Mouse (Mus musculus): Measurements from ENCODE around the gene C2cd4a. TPM values are rescaled to one million over a fixed set of nuclear protein-coding genes. Genes with fewer than 3 reads are reported as not detected.

Gene C2cd4a
- polyA plus RNA-seq, 1 experiment: 0.34 TPM

- DNase-seq (ENCODE audit: extremely low spot score in 1 of 2, low spot score in 1 of 2): no peak
Observed at GRCm38 (mm10) chr9:67794216-67794615, 37.9 kb downstream of the C2cd4a start.

GRCm38 (mm10) chr9:67793501-67793900 is 38.6 kb downstream of the C2cd4a start:
- DNase-seq (ENCODE audit: extremely low spot score in 1 of 2, low spot score in 1 of 2): no peak

GRCm38 (mm10) chr9:67792405-67792804 is 39.7 kb downstream of the C2cd4a start:
- no peak for DNase-seq (ENCODE audit: extremely low spot score in 1 of 2, low spot score in 1 of 2)

- no peak for DNase-seq (ENCODE audit: extremely low spot score in 1 of 2, low spot score in 1 of 2)
Observed at GRCm38 (mm10) chr9:67787671-67788070, 44.5 kb downstream of the C2cd4a start.

GRCm38 (mm10) chr9:67786311-67786710 is 45.8 kb downstream of the C2cd4a start:
- DNase-seq (ENCODE audit: extremely low spot score in 1 of 2, low spot score in 1 of 2): no peak

GRCm38 (mm10) chr9:67783925-67784324 is 48.2 kb downstream of the C2cd4a start:
- no peak for DNase-seq (ENCODE audit: extremely low spot score in 1 of 2, low spot score in 1 of 2)

- peak in 1 of 2 experiments; percentile 42 for DNase-seq (ENCODE audit: extremely low spot score in 1 of 2, low spot score in 1 of 2)
Observed at GRCm38 (mm10) chr9:67783464-67783863, 48.7 kb downstream of the C2cd4a start.

GRCm38 (mm10) chr9:67782786-67783185 is 49.3 kb downstream of the C2cd4a start:
- DNase-seq (ENCODE audit: extremely low spot score in 1 of 2, low spot score in 1 of 2): no peak

Other genes with a start within 250 kb of the C2cd4a start
- 3.1 and 3.9 TPM in 2 replicates for gene C2cd4b, start 72.9 kb downstream of the C2cd4a start, polyA plus RNA-seq (2012; rRNA removed)
- 35.1 and 41.8 TPM in 2 replicates for gene Vps13c, start 8.1 kb upstream of the C2cd4a start, polyA plus RNA-seq (2012; rRNA removed)